Comparison of ENCODE assay signal across 8 mouse cellular contexts in genomic region chr1:134816617-134817016, GRCm38 (mm10).
A peak's percentile ranks its signal among the peaks of the same experiment; 100 is the strongest.
DNase-seq lines count a peak whose midpoint lies in the region; ATAC-seq lines count a peak whose summit lies in the region.

No protein-coding gene starts in this region.

- H3K4me2 ChIP-seq in hindbrain, embryonic 13.5 days: no peak overlapping the region

- H3K27me3 ChIP-seq in hindbrain, embryonic 13.5 days: no peaks in the 10 kb centered on the region
- no peaks in the 10 kb centered on the region for H3K27me3 ChIP-seq in hindbrain, embryonic 10.5 days (ENCODE audit: insufficient read depth, poor library complexity, severe bottlenecking)

- 61% methylated on average over 6 of the region's 6 CpGs for whole genome bisulfite sequencing in hindbrain, embryonic 13.5 days
- WGBS in hindbrain, embryonic 10.5 days: 79% methylated on average over 6 of the region's 6 CpGs

- H3K9me3 ChIP-seq in hindbrain, embryonic 13.5 days: no peaks in the 10 kb centered on the region
- H3K9me3 ChIP-seq in hindbrain, embryonic 10.5 days: no peaks in the 10 kb centered on the region

- H3K27ac ChIP-seq in hindbrain, embryonic 13.5 days: peak overlapping the region; percentile 40; the same call in 1 of the 2 replicates
- no peak overlapping the region for H3K27ac ChIP-seq in hindbrain, embryonic 10.5 days

- no peak overlapping the region for H3K9ac ChIP-seq in hindbrain, embryonic 13.5 days

- H3K4me1 ChIP-seq in hindbrain, embryonic 13.5 days (replicated peaks): peaks cover 18% of the 10 kb centered on the region
- H3K4me1 ChIP-seq in hindbrain, embryonic 10.5 days (replicated peaks): 0 out of 2 replicates have a peak, but pooled peaks cover 3% of the 10 kb centered on the region

- H3K4me3 ChIP-seq in hindbrain, embryonic 13.5 days: no peak overlapping the region
- H3K4me3 ChIP-seq in hindbrain, embryonic 10.5 days: no peak overlapping the region

- H3K36me3 ChIP-seq in hindbrain, embryonic 13.5 days: peaks cover 3% of the 10 kb centered on the region; the same call in 1 of the 2 replicates
- H3K36me3 ChIP-seq in hindbrain, embryonic 10.5 days: no peaks in the 10 kb centered on the region; the same call in 1 of the 2 replicates

- no peak for ATAC-seq in hindbrain, embryonic 13.5 days (ENCODE audit: low FRiP score)
- ATAC-seq in megakaryocyte progenitor cell, adult 5-6 weeks (replicated peaks; ENCODE audit: poor library complexity): peak; percentile 93

- DNase-seq in hindbrain, embryonic 10.5 days (ENCODE audit: low spot score): no peak
- DNase-seq in adrenal gland, postnatal 14 days: peak; percentile 87
- DNase-seq in heart, adult 9 months (ENCODE audit: low spot score in 2 of 2): peak; percentile 69 to 85
- DNase-seq in kidney, postnatal 25 days: peak; percentile 51 to 76
- no peak for DNase-seq in retina, postnatal 1 day
- DNase-seq in layer of hippocampus, adult 18-20 months (ENCODE audit: low spot score in 2 of 2): no peak

Comparison
In these comparisons a context has a peak if more than half of its experiments do, and no peak if none do; other contexts are left out.
1. DNase-seq: peak in adrenal gland, postnatal 14 days (single experiment), heart, adult 9 months (2 of 2) and kidney, postnatal 25 days (2 of 2); none in hindbrain, embryonic 10.5 days (single experiment), retina, postnatal 1 day (single experiment) and layer of hippocampus, adult 18-20 months (0 of 2).